Mouse (Mus musculus) kidney, adult 2 months (tissue): ENCODE measurements around the gene Tfip11. TPM values are rescaled to one million over a fixed set of nuclear protein-coding genes. Genes with fewer than 3 reads are reported as not detected.
A peak's percentile ranks its signal among the peaks of the same experiment; 100 is the strongest.

ENCODE experiments used
- DNase-seq: peaks from one replicate; pipeline ENCODE4 v3.0.0; 2021
- H3K27ac ChIP-seq: fragments of 200-500 bp; 2 replicates; pipeline ENCODE4 v1.5.1; 2012; ENCODE audit warnings: low read depth, low read length, control low read depth, inconsistent platforms; ENCODE audit not compliant: insufficient read depth
- H3K27me3 ChIP-seq: fragments of 200-500 bp; replicated peaks from 2 replicates; pipeline ENCODE4 v1.6.1; 2012; ENCODE audit warnings: mild to moderate bottlenecking, moderate library complexity, low read length, inconsistent platforms; ENCODE audit not compliant: control insufficient read depth, insufficient read depth
- H3K36me3 ChIP-seq: fragments of 200-500 bp; 2 replicates; pipeline ENCODE4 v1.6.1; 2012; ENCODE audit warnings: mild to moderate bottlenecking, moderate library complexity, low read length, inconsistent platforms; ENCODE audit not compliant: control insufficient read depth, insufficient read depth
- H3K4me1 ChIP-seq: fragments of 200-500 bp; 2 replicates; pipeline ENCODE4 v1.6.1; 2011; ENCODE audit warnings: low read length; ENCODE audit not compliant: control insufficient read depth, insufficient read depth
- H3K4me3 ChIP-seq: fragments of 200-500 bp; 2 replicates; pipeline ENCODE4 v1.5.1; 2011; ENCODE audit warnings: mild to moderate bottlenecking, low read depth, low read length, control low read depth; ENCODE audit not compliant: insufficient read depth
- CTCF ChIP-seq: fragments of 200-500 bp; conservative IDR thresholded peaks from 2 replicates; pipeline ENCODE4 v1.5.1; 2011; ENCODE audit warnings: low read depth, mild to moderate bottlenecking, control low read depth, low read length, moderate library complexity, mixed read lengths; ENCODE audit not compliant: insufficient read depth, insufficient read length
- POLR2A ChIP-seq: fragments of 200-500 bp; IDR thresholded peaks from one replicate; pipeline ENCODE4 v1.6.1; 2011; ENCODE audit warnings: low read depth, low read length, control low read depth
- WGBS: fragments of 180-500 bp; shearing (Covaris S2); methylation state at CpG from one replicate; pipeline ENCODE4 v1.1.7; 2018; 5-methylcytosine and 5-hydroxymethylcytosine counted together
- polyA plus RNA-seq: library from polyadenylated mRNA; depleted of rRNA; stranded (reverse); fragments of >200 nt; gene quantifications from 2 replicates; pipeline ENCODE4 v1.2.3, GENCODE M21; 2012; rRNA removed

Tfip11 gene
- polyA plus RNA-seq, 1 experiment = 26.7 TPM

GRCm38 (mm10) chr5:112381154-112381553 lies 55.0 kb downstream of the Tfip11 start:
- Histone ChIP-seq H3K36me3 (no peaks in the 10 kb centered on the region), H3K27ac (no peak overlapping the region), H3K4me3 (no peak overlapping the region), H3K4me1 (no peaks in the 10 kb centered on the region), H3K27me3 (no peaks in the 10 kb centered on the region)
- TF ChIP-seq CTCF (no peak), POLR2A (no peak)
- WGBS = 81% methylated on average over 11 of the region's 11 CpGs
- DNase-seq = no peak

GRCm38 (mm10) chr5:112382042-112382441 lies 55.9 kb downstream of the Tfip11 start:
- Histone ChIP-seq H3K36me3 (no peaks in the 10 kb centered on the region), H3K4me1 (no peaks in the 10 kb centered on the region), H3K4me3 (no peak overlapping the region), H3K27me3 (no peaks in the 10 kb centered on the region), H3K27ac (no peak overlapping the region)
- TF ChIP-seq CTCF = no peak
- TF ChIP-seq POLR2A = no peak
- DNase-seq = no peak
- WGBS = 72% methylated on average over 9 of the region's 9 CpGs

- peak; percentile 7 for DNase-seq
- H3K27ac ChIP-seq = no peak overlapping the region
- H3K4me3 ChIP-seq = no peak overlapping the region
- H3K36me3 ChIP-seq = no peaks in the 10 kb centered on the region
- H3K4me1 ChIP-seq = no peaks in the 10 kb centered on the region
- WGBS = 51% methylated on average over 17 of the region's 17 CpGs
- TF ChIP-seq POLR2A = no peak
- TF ChIP-seq CTCF = no peak
- H3K27me3 ChIP-seq = no peaks in the 10 kb centered on the region
These were observed 56.6 kb downstream of the Tfip11 start for GRCm38 (mm10) chr5:112382641-112383330.

DNA sequence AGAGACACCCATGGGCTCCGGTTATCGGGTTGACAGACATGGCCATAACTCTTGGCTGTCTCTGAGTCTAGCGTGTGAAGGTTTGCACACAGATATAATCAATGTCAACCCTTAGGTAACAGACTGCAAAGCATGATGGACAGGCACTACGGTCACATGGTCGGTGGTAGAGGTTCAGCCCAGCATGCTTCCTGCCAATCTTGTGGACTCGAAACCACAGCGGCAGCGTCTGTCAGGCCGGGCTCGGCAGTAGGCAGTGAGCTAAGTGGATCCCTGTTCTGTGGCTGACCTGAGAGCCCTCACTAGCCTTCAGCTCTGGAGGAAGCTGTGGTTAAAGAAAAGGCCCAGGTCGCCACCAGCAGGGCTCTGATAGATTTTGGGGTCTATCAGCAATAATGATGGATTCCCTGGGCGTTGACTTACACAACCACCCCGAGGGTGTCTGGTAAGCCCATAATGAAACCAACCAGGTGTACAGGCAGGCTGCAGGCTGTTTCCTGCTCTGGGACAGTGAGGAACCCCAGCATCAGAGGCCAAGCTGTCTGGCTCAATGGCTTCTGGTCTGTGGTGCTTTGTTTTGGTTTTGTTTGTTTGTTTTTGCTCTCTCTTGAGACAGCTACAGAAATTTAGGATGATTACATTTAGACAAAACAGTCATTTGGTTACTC lies 58.8 kb downstream of the Tfip11 start:
- WGBS = 86% methylated on average over 13 of the region's 13 CpGs
- H3K4me3 ChIP-seq = no peak overlapping the region
- no peaks in the 10 kb centered on the region for H3K27me3 ChIP-seq
- no peaks in the 10 kb centered on the region for H3K4me1 ChIP-seq
- no peak overlapping the region for H3K27ac ChIP-seq
- DNase-seq = no peak
- no peak for TF ChIP-seq POLR2A
- no peak for TF ChIP-seq CTCF
- no peaks in the 10 kb centered on the region for H3K36me3 ChIP-seq

GRCm38 (mm10) chr5:112385973-112386372 lies 59.8 kb downstream of the Tfip11 start:
- no peak overlapping the region for H3K4me3 ChIP-seq
- no peak overlapping the region for H3K27ac ChIP-seq
- H3K36me3 ChIP-seq = no peaks in the 10 kb centered on the region
- H3K27me3 ChIP-seq = no peaks in the 10 kb centered on the region
- TF ChIP-seq CTCF (no peak), POLR2A (no peak)
- no peaks in the 10 kb centered on the region for H3K4me1 ChIP-seq
- no peak for DNase-seq
- WGBS = 85% methylated on average over 2 of the region's 2 CpGs

Other genes starting within 250 kb of the Tfip11 start
- gene Cryba4, start 73.8 kb upstream of the Tfip11 start, polyA plus RNA-seq = 0.35 TPM in 1 of 2 replicates, not detected in the other
- gene Crybb1, start 70.5 kb upstream of the Tfip11 start, polyA plus RNA-seq = 0.14 TPM in 1 of 2 replicates, not detected in the other
- gene Tpst2, start 49.7 kb upstream of the Tfip11 start, polyA plus RNA-seq = 37.6 and 42.0 TPM in 2 replicates
- gene Srrd, start 16.7 kb downstream of the Tfip11 start, polyA plus RNA-seq = 31.2 and 39.3 TPM in 2 replicates
- gene Hps4, start 16.7 kb downstream of the Tfip11 start, polyA plus RNA-seq = 43.5 and 54.3 TPM in 2 replicates
- gene Gm6583, start 29.7 kb downstream of the Tfip11 start, polyA plus RNA-seq = not detected in 2 replicates
- 0.20 and 0.45 TPM in 2 replicates for gene Asphd2, start 68.5 kb downstream of the Tfip11 start, polyA plus RNA-seq
- not detected in 2 replicates for gene Gm6588, start 123.1 kb downstream of the Tfip11 start, polyA plus RNA-seq